8 mouse cellular contexts compared by ENCODE assay signal in genomic region chr2:129100784-129101310, GRCm38 (mm10). TPM values are rescaled to one million over a fixed set of nuclear protein-coding genes. Genes with fewer than 3 reads are reported as not detected.
DNase-seq lines count a peak whose midpoint lies in the region; ATAC-seq lines count a peak whose summit lies in the region.

Polr1b (plus strand) TSS chr2:129100995.

- peaks cover 3% of the 10 kb centered on the region; the same call in 1 of the 2 replicates for H3K4me1 ChIP-seq in brown adipose tissue, adult 24 weeks (ENCODE audit: control insufficient read depth, insufficient read depth, insufficient read length, low read length)
- peaks cover 10% of the 10 kb centered on the region for H3K4me1 ChIP-seq in heart, embryonic 13.5 days
- peaks cover 33% of the 10 kb centered on the region for H3K4me1 ChIP-seq in liver, embryonic 12.5 days
- H3K4me1 ChIP-seq in stomach, embryonic 15.5 days: 0 out of 2 replicates have a peak, but pooled peaks cover 3% of the 10 kb centered on the region

- H3K27me3 ChIP-seq in heart, embryonic 13.5 days (replicated peaks): no peaks in the 10 kb centered on the region
- no peaks in the 10 kb centered on the region for H3K27me3 ChIP-seq in liver, embryonic 12.5 days (replicated peaks)
- H3K27me3 ChIP-seq in stomach, embryonic 15.5 days (replicated peaks): no peaks in the 10 kb centered on the region

- peak within 1 kb of the TSS; percentile 83 for H3K9ac ChIP-seq in heart, embryonic 13.5 days
- H3K9ac ChIP-seq in liver, embryonic 12.5 days: peak within 1 kb of the TSS; percentile 79
- peak within 1 kb of the TSS; percentile 57 for H3K9ac ChIP-seq in stomach, embryonic 15.5 days

- H3K4me3 ChIP-seq in brown adipose tissue, adult 24 weeks (ENCODE audit: insufficient read depth, low read depth, low read length): peak within 1 kb of the TSS; percentile 88
- peak within 1 kb of the TSS; percentile 84 for H3K4me3 ChIP-seq in heart, embryonic 13.5 days
- H3K4me3 ChIP-seq in liver, embryonic 12.5 days: peak within 1 kb of the TSS; percentile 72
- H3K4me3 ChIP-seq in stomach, embryonic 15.5 days (replicated peaks): peak within 1 kb of the TSS; percentile 68

- peak within 1 kb of the TSS; percentile 89 for H3K4me2 ChIP-seq in heart, embryonic 13.5 days
- peak within 1 kb of the TSS; percentile 88 for H3K4me2 ChIP-seq in liver, embryonic 12.5 days
- peak within 1 kb of the TSS; percentile 70 for H3K4me2 ChIP-seq in stomach, embryonic 15.5 days

- no peaks in the 10 kb centered on the region for H3K9me3 ChIP-seq in heart, embryonic 13.5 days
- no peaks in the 10 kb centered on the region for H3K9me3 ChIP-seq in liver, embryonic 12.5 days (replicated peaks)
- no peaks in the 10 kb centered on the region for H3K9me3 ChIP-seq in stomach, embryonic 15.5 days

- ATAC-seq in heart, embryonic 13.5 days (ENCODE audit: extremely low read depth, insufficient number of reproducible peaks, low FRiP score, low TSS enrichment): peak; percentile 94
- peak; percentile 99 for ATAC-seq in liver, embryonic 12.5 days
- peak; percentile 99 for ATAC-seq in stomach, embryonic 15.5 days (ENCODE audit: insufficient read depth, low FRiP score, low read depth)

- DNase-seq in CD4-positive, CD25-positive, alpha-beta regulatory T cell, adult 2 months (ENCODE audit: low read depth, low spot score): peak; percentile 90
- peak; percentile 54 for DNase-seq in fat pad, adult 2 months (ENCODE audit: extremely low read depth, low read depth, low spot score)
- DNase-seq in kidney, postnatal 10 days: peak; percentile 94
- DNase-seq in natural killer cell, adult 2 months (ENCODE audit: low spot score in 2 of 2): peak; percentile 88 to 89

- no peak within 1 kb of the TSS for H3K27ac ChIP-seq in brown adipose tissue, adult 24 weeks (replicated peaks; ENCODE audit: low read depth, low read length)
- no peak within 1 kb of the TSS for H3K27ac ChIP-seq in heart, embryonic 13.5 days (replicated peaks)
- peak within 1 kb of the TSS; percentile 45; the same call in 1 of the 2 replicates for H3K27ac ChIP-seq in liver, embryonic 12.5 days
- H3K27ac ChIP-seq in stomach, embryonic 15.5 days: no peak within 1 kb of the TSS

- peaks cover 32% of the 10 kb centered on the region for H3K36me3 ChIP-seq in heart, embryonic 13.5 days
- peaks cover 36% of the 10 kb centered on the region for H3K36me3 ChIP-seq in liver, embryonic 12.5 days
- H3K36me3 ChIP-seq in stomach, embryonic 15.5 days: peaks cover 23% of the 10 kb centered on the region

- WGBS in heart, embryonic 13.5 days: under 1% methylated on average over 35 of the region's 35 CpGs
- WGBS in liver, embryonic 12.5 days (ENCODE audit: insufficient replicate concordance): under 1% methylated on average over 35 of the region's 35 CpGs
- 1% methylated on average over 35 of the region's 35 CpGs for WGBS in stomach, embryonic 15.5 days

RNA-seq across cellular contexts. Expression of gene Polr1b, which starts in this region (rescaled TPM):
- 2.7 and 3.5 TPM in 2 replicates for polyA plus RNA-seq in brown adipose tissue, adult 24 weeks (2012; ENCODE audit: insufficient read depth, insufficient read length, missing spikeins)
- polyA plus RNA-seq in heart, embryonic 13.5 days (2015; fragmentation: Nextera tagmentation; extraction: Ambion mirVana): 15.4 and 16.7 TPM in 2 replicates
- 38.3 and 40.6 TPM in 2 replicates for polyA plus RNA-seq in liver, embryonic 12.5 days (2016; fragmentation: Nextera tagmentation; extraction: Ambion mirVana)
- 26.9 and 29.4 TPM in 2 replicates for polyA plus RNA-seq in stomach, embryonic 15.5 days (2015; fragmentation: Nextera tagmentation; extraction: Ambion mirVana)
